Mouse (Mus musculus) regulatory T cell (primary cell): Measurements from ENCODE around the gene Fry.
"Not testable (repeated sequence)": the region's sequence is repeated elsewhere in the genome, so short reads cannot be mapped to it uniquely, and the experiment has no call there.

Experiments used
- in situ Hi-C: fragments of 300-600 bp; cut with MboI, MseI; formaldehyde crosslinking; loops from one replicate; pipeline ENCODE4 v1.15.1; 2025; ENCODE audit warnings: high pct_unique_total_duplicates

The Fry gene

DNA sequence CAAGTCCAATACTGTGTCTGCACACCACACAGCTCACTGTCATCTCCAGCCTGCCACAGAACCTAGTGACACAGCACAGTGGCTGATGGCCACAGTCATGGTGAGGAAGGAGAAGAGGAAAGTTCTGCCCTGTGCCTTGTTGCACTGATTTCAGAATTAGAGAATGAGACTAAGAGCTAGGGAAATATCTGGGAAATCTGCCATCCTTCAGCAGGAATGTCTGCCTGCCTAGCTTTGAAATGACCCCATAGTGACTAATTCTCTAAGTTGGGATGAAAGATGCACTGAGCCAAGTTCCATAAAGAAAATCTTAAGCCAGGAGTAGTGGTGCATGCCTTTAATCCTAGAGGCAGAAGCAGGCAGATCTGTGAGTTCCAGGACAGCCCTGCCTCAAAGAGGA is 334.2 kb downstream of the Fry start:
- in situ Hi-C loops, result no loop called here

- in situ Hi-C loops, result no loop called here
Observed at GRCm38 (mm10) chr5:150453490-150453889, 335.0 kb downstream of the Fry start.

DNA sequence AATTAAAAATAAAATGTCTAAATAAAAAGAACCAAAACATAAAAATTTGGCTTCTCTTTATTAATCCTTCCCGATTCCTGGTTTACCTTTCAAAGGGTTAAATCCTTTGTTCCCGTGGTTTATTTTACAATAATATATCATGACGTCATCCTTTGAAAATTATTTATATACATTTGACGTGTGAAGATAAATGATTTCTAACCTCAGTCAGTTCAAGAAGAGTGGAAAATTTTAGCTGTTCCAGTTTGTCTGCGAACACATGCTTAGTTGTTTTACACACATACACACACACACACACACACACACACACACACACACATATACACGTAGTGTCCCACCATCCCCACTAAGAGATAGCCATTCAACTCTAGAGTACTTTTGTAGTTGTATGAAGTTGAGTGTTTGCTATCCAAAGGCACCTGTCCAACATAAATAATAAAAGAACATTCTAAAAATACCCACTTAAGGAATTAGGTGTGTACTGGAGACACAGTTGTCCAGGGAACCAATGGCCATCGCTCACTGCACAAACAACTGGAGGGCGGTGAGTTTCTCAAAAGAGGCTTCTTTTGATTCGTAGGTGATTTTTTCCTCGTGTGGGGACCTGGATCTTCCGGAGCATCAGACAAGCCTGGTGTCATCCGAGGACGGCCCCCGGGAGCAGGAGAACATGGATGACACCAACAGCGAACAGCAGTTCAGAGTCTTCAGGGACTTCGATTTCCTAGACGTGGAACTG is 338.9 kb downstream of the Fry start:
- in situ Hi-C loops, result no loop called here

DNA sequence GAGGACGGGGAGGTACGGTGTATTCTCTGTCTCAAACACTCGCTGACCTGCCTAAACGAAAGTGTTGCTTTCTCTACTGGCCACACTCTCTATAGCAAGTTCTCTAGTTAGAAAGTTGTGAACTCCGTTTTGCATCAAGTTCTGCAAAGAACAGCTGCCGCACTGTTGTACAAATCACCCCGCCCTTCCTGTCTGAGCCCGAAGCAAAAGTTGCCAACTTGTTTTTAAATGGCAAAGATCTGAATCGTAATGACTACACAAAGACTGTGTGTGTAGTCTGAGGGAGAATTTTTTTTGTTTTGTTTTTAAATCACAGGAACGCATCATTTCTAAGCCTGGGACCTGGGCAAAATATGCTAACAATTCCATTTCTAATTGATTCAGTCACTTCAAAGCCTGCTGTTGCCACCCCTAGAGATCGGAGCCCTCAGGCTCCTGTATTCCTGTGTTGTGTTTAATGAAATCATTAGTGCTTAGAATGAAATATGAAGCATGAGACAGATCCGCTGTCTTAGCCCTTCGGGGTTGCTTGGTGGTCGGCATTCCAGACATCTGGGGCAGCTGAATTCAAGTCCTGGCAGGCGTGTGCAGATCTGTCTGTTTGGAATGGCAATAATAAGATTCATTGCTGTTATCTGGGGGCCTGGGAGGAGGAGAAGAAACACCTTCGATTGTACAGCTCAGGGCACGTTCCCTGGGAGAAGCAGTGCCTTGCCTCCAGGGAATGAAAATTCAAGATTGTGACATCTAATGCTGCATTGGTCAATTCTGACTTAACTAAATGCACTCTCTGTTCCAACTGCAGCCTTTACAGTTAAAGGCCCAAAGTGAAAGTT is 339.7 kb downstream of the Fry start:
- in situ Hi-C loops, result no loop called here

GRCm38 (mm10) chr5:150459801-150460200 is 341.4 kb downstream of the Fry start:
- in situ Hi-C loops, result no loop called here

DNA sequence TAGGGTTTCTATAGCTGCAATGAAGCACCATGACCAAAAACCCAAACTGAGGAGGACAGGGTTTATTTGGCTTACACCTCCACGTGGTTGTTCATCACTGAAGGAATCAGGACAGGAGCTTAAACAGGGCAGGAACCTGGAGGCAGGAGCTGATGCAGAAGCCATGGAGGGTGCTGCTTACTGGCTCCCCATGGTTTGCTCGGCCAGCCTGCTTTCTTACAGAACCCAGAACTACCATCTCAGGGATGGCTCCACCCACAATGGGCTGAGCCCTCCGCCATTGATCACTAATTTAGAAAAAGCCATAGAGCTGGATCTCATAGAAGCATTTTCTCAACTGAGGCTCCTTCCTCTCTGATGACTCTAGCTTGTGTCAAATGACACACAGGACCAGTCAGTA is 346.3 kb downstream of the Fry start:
- in situ Hi-C loops, result no loop called here

- in situ Hi-C loops, result no loop called here
Observed at GRCm38 (mm10) chr5:150465218-150465617, 346.8 kb downstream of the Fry start.

- in situ Hi-C loops, result no loop called here
Observed at GRCm38 (mm10) chr5:150466132-150466531, 347.7 kb downstream of the Fry start.

DNA sequence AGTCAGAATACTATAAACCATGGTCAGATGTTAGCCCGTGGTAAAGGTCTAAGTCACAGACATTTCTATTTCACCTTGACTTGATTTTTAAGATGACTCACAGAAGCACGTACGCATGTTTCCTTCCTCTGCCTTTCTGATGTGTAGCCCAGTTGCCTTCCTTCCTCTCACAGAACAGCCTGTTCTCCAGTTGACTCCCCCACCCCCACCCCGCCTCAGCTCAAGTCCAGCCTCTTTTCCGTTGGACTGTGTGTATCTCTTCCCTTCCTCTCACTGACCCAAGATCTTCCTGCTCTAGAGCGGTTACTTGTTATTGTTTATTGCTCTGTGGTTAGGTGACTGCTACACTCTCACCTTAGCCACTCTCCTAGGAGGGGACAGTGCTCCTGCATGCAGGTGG is 350.0 kb downstream of the Fry start:
- in situ Hi-C loops, result no loop called here

- in situ Hi-C loops, result no loop called here
Observed at GRCm38 (mm10) chr5:150477364-150477763, 358.9 kb downstream of the Fry start.

DNA sequence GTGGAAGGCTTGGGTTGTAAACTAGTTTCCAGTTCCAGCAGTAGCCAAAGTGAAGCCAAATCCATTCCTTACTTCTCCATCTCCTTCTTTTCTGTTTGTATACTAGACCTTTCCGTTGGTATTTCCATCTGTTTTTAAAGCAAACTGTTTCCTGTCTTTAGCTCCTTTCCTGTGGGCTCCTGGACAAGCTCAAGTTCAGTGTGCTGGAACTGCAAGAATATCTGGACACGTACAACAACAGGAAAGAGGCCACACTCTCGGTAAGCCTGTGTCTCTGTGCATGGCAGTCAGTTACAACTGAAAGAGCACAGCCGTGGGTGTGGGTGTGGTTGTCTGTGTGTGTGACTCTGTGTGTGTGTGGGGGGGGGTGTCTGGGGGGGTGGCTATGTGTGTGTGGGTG is 360.2 kb downstream of the Fry start:
- in situ Hi-C loops, result no loop called here

DNA sequence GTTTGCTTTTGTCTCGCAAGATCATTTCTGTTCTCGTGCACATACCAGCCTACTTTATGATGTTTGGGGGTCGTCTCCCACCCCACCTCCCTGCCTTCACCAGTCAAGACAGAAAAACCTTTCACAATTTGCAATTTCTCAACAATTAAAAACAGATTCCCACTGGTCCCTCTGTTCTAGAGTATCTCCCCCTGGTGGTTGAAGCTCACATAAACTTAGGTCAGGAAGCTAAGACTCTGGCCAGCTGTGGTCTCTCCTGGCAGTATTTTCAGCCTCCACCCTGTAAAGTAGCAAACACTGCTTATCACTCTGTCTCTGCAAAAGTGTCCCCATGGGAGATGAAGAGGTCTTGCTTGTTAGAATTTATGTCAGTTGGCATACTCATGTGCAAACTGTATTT is 366.8 kb downstream of the Fry start:
- in situ Hi-C loops, result no loop called here

DNA sequence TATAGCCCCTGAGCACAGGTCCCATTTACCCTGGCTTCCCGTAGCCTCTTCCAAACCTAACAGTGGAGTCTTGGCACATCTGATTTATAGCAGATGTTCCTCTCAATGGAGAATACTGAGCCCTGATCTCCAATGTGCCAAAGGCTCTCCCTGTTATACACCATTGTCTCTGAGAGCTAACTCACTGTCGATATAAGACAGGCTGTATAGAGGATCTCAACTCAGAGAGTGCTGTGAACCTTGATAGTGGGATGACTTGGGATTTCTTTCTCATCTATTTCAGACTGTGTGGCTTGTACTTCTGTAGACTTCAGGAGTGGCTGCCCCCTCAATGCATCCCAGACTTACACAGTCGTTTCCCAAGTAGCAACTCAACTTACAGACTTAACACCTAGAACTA is 371.8 kb downstream of the Fry start:
- in situ Hi-C loops, result no loop called here

- in situ Hi-C loops, result no loop called here
Observed at GRCm38 (mm10) chr5:150490821-150491220, 372.4 kb downstream of the Fry start.

DNA sequence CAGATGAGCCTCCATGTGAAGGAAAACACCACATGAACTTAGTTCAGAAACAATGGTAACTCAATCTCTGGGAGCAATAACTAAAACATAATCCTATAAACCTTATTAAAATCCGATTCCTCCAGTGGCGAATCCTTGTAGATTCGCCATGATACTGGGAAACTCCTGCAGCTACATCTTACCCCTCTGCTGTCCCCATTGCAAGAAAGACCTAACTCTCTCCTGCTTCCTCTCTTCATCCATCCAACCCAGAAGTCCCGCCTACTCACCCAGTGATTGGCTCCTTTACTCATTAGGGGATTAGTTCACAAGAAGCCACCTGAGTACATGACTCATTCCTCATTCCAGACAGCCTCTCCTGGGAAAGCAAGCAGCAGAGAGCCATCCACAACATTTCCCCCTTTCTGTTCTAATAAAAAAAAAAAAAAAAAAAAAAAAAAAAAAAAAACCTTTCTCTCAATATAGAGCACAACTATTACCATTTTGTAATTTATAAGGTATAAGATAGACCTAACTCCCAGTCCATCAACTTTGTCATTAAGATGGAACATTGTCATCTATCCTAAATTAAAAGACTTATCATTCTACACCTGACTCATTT is 373.2 kb downstream of the Fry start:
- in situ Hi-C loops, result not testable (repeated sequence)

DNA sequence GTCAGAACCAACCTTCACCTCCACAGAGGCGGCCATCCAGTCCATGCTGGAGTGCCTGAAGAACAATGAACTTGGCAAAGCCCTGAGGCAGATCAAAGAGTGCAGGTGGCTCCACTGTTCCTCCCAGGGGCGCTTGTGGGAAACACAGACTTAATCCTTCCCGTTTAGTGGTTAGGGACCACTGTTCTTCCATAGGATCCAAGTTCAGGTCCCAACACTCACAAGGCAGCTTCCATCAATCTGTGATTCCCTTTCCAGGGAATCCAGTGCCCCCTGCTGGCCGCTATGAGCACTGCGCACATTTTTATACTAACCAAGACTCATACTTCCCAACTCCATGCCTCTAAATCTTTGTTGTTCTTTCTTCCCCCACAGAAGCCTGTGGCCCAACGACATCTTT is 377.3 kb downstream of the Fry start:
- in situ Hi-C loops, result no loop called here

GRCm38 (mm10) chr5:150510451-150511225 is 392.2 kb downstream of the Fry start:
- in situ Hi-C loops, result no loop called here

DNA sequence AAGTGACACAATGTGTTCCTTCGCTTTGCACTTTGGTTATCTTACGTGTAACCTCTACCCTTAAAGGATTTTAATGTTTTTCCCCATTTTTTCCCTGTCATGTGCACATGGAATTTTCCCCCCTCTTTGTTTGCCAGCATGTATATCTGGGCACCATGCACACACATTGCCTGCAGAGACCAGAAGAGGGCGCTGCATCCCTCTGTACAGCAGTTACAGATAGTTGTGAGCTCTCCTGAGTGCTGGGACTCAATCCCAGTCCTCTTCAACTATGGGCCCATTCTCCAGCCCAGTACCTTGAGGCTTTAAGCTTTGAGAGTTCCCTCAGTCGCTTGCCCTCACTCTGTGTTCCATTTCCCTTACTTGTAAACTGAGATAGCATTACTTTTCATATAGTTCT is 394.8 kb downstream of the Fry start:
- in situ Hi-C loops, result no loop called here

- in situ Hi-C loops, result no loop called here
Observed at GRCm38 (mm10) chr5:150514027-150514426, 395.6 kb downstream of the Fry start.

DNA sequence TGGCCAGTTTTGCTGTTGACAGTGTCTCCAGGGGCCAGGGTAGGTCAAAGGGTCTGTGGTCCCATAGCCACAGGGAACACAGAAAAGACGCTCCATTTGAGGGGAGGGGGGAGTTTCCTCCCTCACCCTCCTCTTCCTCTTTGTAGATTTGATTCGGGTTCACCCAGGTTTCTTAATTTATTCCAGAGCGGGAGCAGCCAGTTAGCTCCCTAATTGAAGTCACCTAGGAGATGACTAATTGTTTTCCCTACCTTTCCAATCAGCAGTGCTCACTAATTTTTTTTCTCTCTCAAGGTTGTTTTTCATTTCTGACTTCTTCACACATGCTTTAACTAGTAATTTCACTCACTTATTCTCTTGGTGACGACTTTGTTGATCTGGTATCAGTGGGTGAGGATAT is 399.6 kb downstream of the Fry start, which contains the start of gene Zar1l:
Gene Zar1l (minus strand): TSS at position 101 of the 400 bp plus-strand sequence.
- in situ Hi-C loops, result no loop called here

DNA sequence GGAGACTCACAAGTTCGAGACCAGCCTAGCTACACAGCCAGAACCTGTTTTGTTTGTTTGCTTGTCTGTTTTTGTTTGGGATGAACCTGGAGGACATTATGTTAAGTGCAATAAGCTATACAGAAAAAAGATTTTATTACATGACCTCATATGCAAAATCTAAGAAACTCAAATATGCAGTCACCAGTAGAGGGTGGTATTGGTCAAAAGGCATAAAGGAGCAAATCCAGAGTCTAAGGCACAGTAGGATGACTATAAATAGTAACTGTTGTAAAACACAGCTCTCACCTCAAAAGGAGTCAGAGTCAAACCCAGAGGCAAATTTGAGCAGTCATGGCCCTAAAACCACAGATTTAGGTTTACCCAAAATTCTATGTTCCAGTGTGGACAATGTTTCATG is 401.1 kb downstream of the Fry start:
- in situ Hi-C loops, result no loop called here
